Comparison of ENCODE assay signal across 35 mouse cellular contexts in the genomic region with DNA sequence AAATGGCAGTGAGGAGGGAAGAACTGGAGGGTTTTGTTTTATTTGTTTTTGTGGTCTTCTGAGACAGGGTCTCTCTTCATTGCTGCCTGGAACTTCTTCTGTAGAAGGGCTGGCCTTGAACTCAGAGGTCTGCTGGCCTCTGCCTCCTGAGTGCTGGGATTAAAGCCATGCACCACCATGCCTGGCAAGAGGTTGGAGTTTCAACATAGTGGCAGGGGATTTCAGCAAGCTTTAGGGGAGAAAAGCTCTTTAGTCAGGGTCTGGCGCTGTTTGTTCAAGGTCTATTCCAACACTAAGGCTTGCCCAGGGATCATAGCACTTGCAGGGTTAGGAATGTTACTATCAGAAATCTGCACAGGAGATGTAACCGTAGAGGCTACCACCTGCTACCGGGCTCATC. TPM values are rescaled to one million over a fixed set of nuclear protein-coding genes. Genes with fewer than 3 reads are reported as not detected.
"Had no signal": no experiment of that assay in that cellular context is flagged by ENCODE, and none has a peak within 500 bp of the region (broad histone marks: within the 10 kb centered on the region; RNA-seq: fewer than 3 reads in every experiment).

No protein-coding gene starts in this region.

- H3K9me3 ChIP-seq: heart, embryonic 10.5 days; heart, embryonic 12.5 days; hindbrain, embryonic 10.5 days; hindbrain, embryonic 12.5 days; intestine, embryonic 15.5 days; limb, embryonic 13.5 days; limb, embryonic 15.5 days had no signal

- H3K27ac ChIP-seq: gastrocnemius, adult 2 months; heart, embryonic 10.5 days; hindbrain, embryonic 10.5 days; hindbrain, embryonic 12.5 days; hindbrain, embryonic 14.5 days; intestine, embryonic 15.5 days; limb, embryonic 13.5 days; limb, embryonic 15.5 days; liver, embryonic 14.5 days had no signal

- DNase-seq: gastrocnemius, adult 2 months; gastrocnemius, postnatal 10 days; gastrocnemius, postnatal 25 days; heart, adult 18-20 months; heart, postnatal 10 days; heart, postnatal 4 days; kidney, adult 18-20 months; kidney, adult 8-10 months; kidney, postnatal 10 days; kidney, postnatal 36 days; layer of hippocampus, adult 9-11 months; layer of hippocampus, postnatal 36 days; left cerebral cortex, postnatal 4 days had no signal

- H3K4me2 ChIP-seq: heart, embryonic 12.5 days; hindbrain, embryonic 12.5 days; hindbrain, embryonic 14.5 days; intestine, embryonic 15.5 days; limb, embryonic 13.5 days; limb, embryonic 15.5 days; liver, embryonic 11.5 days had no signal

- ATAC-seq: hindbrain, embryonic 16.5 days; inflammation-experienced regulatory T-cells, adult 6 months; intestine, embryonic 15.5 days; intestine, postnatal 0 days had no signal

- H3K36me3 ChIP-seq: hindbrain, embryonic 12.5 days; intestine, embryonic 15.5 days had no signal

- H3K27me3 ChIP-seq: heart, embryonic 12.5 days; hindbrain, embryonic 12.5 days; intestine, embryonic 15.5 days; limb, embryonic 15.5 days had no signal

- H3K9ac ChIP-seq: heart, embryonic 12.5 days; hindbrain, embryonic 12.5 days; hindbrain, embryonic 14.5 days; intestine, embryonic 15.5 days; limb, embryonic 13.5 days; limb, embryonic 15.5 days; liver, embryonic 14.5 days had no signal

- H3K4me1 ChIP-seq: intestine, embryonic 15.5 days; limb, embryonic 15.5 days had no signal

- H3K4me3 ChIP-seq: gastrocnemius, adult 2 months; heart, embryonic 10.5 days; heart, embryonic 12.5 days; hindbrain, embryonic 10.5 days; hindbrain, embryonic 12.5 days; intestine, embryonic 15.5 days; limb, embryonic 13.5 days; limb, embryonic 15.5 days had no signal

RNA-seq across cellular contexts. Expression of a gene that starts 39.0 kb away (rescaled TPM):
- total RNA-seq: gastrocnemius, adult 2 months; gastrocnemius, postnatal 10 days; gastrocnemius, postnatal 25 days; granulocyte monocyte progenitor cell, adult 5-6 weeks; heart, adult 18-20 months; heart, adult 8-10 months; heart, postnatal 10 days; heart, postnatal 25 days; heart, postnatal 4 days; left cerebral cortex, postnatal 10 days had no signal
- polyA plus RNA-seq: heart, embryonic 10.5 days; heart, embryonic 12.5 days; heart, embryonic 14.5 days; intestine, postnatal 0 days; kidney, embryonic 14.5 days; kidney, embryonic 16.5 days; large intestine, adult 2 months; liver, embryonic 11.5 days; liver, embryonic 16.5 days had no signal
